Mouse (Mus musculus): Measurements from ENCODE around the gene Clec11a.
A peak's percentile ranks its signal among the peaks of the same experiment; 100 is the strongest.

DNA sequence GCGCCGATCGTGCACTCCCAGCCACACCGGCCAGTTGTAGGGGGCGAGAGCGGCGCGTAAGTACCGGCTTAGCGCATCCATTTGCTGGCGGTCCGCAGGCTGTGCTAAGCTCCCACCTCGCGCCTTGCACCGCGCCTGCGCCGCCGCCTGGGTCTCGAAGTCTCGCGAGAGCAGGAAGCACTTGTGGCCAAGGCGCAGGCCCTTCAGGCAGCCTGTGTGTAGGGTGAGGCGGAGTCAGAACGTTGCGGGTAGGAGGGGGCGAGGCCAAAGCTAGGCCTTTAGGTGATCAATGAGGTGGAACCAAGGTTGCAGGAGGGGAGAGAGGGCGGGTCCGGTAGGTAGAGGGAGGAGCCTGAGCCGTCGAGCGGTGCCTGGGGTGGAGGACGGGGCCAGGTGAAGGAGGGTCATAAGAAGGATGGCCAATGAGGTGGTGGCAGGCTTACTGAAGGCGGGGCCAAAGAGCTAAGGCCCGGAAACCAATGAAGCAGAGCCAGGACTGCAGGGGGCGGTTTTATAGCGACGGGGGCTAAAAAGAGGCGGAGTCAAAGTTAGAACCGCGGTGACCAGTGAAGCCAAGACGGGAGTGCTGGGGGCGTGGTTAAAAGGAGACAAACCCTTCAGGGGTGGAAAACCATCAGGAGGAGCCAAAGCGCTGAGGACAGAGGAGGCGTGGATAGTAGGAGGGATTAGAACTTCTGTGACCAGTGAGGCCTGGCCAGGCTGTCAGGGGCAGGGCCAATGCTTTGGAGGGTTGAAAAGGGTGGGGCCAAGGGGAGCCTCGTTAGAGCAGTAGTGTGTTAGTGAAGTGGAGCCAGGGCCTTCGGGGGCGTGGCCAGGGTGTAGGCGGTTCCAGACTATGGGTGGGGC is 1.7 kb downstream of the Clec11a start:
- TF ChIP-seq CTCF (IDR thresholded peaks at IDR 0.05; ENCODE audit: low read depth) (peak; percentile 23), EP300 (IDR thresholded peaks at IDR 0.05; ENCODE audit: low read depth) (no peak)

Measured in liver, postnatal 0 days (tissue).